Mouse (Mus musculus): ENCODE measurements around the gene Hcar1.

The Hcar1 gene

GRCm38 (mm10) chr5:123879928-123880327 lies at the start of gene Hcar1:
Hcar1 (minus strand) TSS chr5:123880020.
- DNase-seq (ENCODE audit: low read depth in 1 of 2, low spot score in 2 of 2): no peak

- no peak for DNase-seq (ENCODE audit: low read depth in 1 of 2, low spot score in 2 of 2)
Observed at GRCm38 (mm10) chr5:123927118-123927517, 47.3 kb upstream of the Hcar1 start, which contains the start of gene Gm43518. Gm43518 (plus strand) TSS chr5:123927418.

- DNase-seq (ENCODE audit: low read depth in 1 of 2, low spot score in 2 of 2): no peak
Observed at GRCm38 (mm10) chr5:123922112-123922511, 42.3 kb upstream of the Hcar1 start.

- DNase-seq (ENCODE audit: low read depth in 1 of 2, low spot score in 2 of 2): no peak
Observed at GRCm38 (mm10) chr5:123914852-123915251, 35.0 kb upstream of the Hcar1 start.

- DNase-seq (ENCODE audit: low read depth in 1 of 2, low spot score in 2 of 2): no peak
Observed at GRCm38 (mm10) chr5:123907631-123907977, 27.8 kb upstream of the Hcar1 start.

GRCm38 (mm10) chr5:123906976-123907630 lies 27.3 kb upstream of the Hcar1 start, which contains the start of gene Denr:
Denr (plus strand) TSS chr5:123907175.
- peak; percentile 96 to 100 for DNase-seq (ENCODE audit: low read depth in 1 of 2, low spot score in 2 of 2)

- no peak for DNase-seq (ENCODE audit: low read depth in 1 of 2, low spot score in 2 of 2)
Observed at GRCm38 (mm10) chr5:123906146-123906975, 26.5 kb upstream of the Hcar1 start.

- no peak for DNase-seq (ENCODE audit: low read depth in 1 of 2, low spot score in 2 of 2)
Observed at GRCm38 (mm10) chr5:123904059-123904672, 24.3 kb upstream of the Hcar1 start.

GRCm38 (mm10) chr5:123897352-123897751 lies 17.5 kb upstream of the Hcar1 start:
- peak; percentile 31 to 43 for DNase-seq (ENCODE audit: low read depth in 1 of 2, low spot score in 2 of 2)

GRCm38 (mm10) chr5:123896395-123896794 lies 16.6 kb upstream of the Hcar1 start:
- DNase-seq (ENCODE audit: low read depth in 1 of 2, low spot score in 2 of 2): no peak

GRCm38 (mm10) chr5:123893520-123893919 lies 13.7 kb upstream of the Hcar1 start:
- DNase-seq (ENCODE audit: low read depth in 1 of 2, low spot score in 2 of 2): no peak

GRCm38 (mm10) chr5:123891669-123892068 lies 11.8 kb upstream of the Hcar1 start:
- DNase-seq (ENCODE audit: low read depth in 1 of 2, low spot score in 2 of 2): peak in 1 of 2 experiments; percentile 58

- no peak for DNase-seq (ENCODE audit: low read depth in 1 of 2, low spot score in 2 of 2)
Observed at GRCm38 (mm10) chr5:123890987-123891386, 11.2 kb upstream of the Hcar1 start.

- no peak for DNase-seq (ENCODE audit: low read depth in 1 of 2, low spot score in 2 of 2)
Observed at GRCm38 (mm10) chr5:123890312-123890711, 10.5 kb upstream of the Hcar1 start.

- DNase-seq (ENCODE audit: low read depth in 1 of 2, low spot score in 2 of 2): no peak
Observed at GRCm38 (mm10) chr5:123886365-123886764, 6.5 kb upstream of the Hcar1 start.

- DNase-seq (ENCODE audit: low read depth in 1 of 2, low spot score in 2 of 2): no peak
Observed at GRCm38 (mm10) chr5:123884332-123884731, 4.5 kb upstream of the Hcar1 start.

GRCm38 (mm10) chr5:123883891-123884290 lies 4.1 kb upstream of the Hcar1 start:
- DNase-seq (ENCODE audit: low read depth in 1 of 2, low spot score in 2 of 2): no peak

GRCm38 (mm10) chr5:123880778-123881177 lies 958 bp upstream of the Hcar1 start:
- no peak for DNase-seq (ENCODE audit: low read depth in 1 of 2, low spot score in 2 of 2)

- DNase-seq (ENCODE audit: low read depth in 1 of 2, low spot score in 2 of 2): no peak
Observed at GRCm38 (mm10) chr5:123878056-123878455, 1.8 kb downstream of the Hcar1 start.

GRCm38 (mm10) chr5:123874177-123874576 lies 5.6 kb downstream of the Hcar1 start:
- DNase-seq (ENCODE audit: low read depth in 1 of 2, low spot score in 2 of 2): no peak

GRCm38 (mm10) chr5:123869615-123870014 lies 10.2 kb downstream of the Hcar1 start:
- no peak for DNase-seq (ENCODE audit: low read depth in 1 of 2, low spot score in 2 of 2)

GRCm38 (mm10) chr5:123866457-123866856 lies 13.4 kb downstream of the Hcar1 start:
- DNase-seq (ENCODE audit: low read depth in 1 of 2, low spot score in 2 of 2): no peak

All from monocyte, adult 2 months (primary cell).